Mouse (Mus musculus) monocyte, adult 2 months (primary cell): ENCODE data around the gene Itpr3.

Experiments used
- DNase-seq, 2 experiments: peaks; one replicate each; pipeline ENCODE4 v3.0.0; 2022; ENCODE audit warnings: low spot score in 2 of 2, low read depth in 1 of 2

Gene Itpr3

DNA sequence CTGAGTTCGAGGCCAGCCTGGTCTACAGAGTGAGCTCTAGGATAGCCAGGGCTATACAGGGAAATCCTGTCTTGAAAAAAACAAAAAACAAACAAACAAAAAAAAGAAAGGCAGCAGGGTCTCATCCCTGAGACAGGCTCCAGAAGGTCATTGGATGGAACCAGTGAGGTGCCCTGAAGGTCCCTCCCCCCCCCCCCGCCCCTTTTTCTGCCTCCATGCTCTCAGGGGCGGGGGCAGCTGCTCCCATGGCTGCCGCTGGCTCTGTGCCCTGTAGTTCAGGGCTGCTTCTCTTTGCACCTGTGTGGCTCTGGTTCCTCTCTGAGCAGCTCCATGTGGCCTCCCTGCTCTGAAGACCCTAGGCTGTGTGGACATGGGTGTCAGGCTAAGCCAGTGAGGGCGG lies 12.0 kb downstream of the Itpr3 start:
- no peak for DNase-seq

DNA sequence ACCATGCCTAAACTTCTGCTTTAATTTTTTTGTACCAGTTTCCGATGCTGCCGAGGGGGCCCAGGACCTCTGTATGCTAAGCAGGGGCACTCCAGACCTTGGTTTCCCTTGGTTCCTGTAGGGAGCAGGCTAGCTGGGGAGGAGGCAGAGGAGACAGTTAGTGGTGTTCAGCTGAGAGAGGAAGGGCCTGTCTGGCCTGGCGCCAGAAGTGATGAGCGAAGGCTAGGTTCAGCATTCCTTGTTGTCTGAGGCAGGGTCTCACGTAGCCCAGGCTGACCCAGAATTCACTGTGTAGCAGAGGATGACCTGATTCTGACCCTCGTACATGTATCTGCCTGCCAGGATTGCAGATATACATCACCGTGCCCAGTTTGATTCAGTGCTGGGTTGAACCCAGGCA lies 13.8 kb downstream of the Itpr3 start:
- no peak for DNase-seq

DNA sequence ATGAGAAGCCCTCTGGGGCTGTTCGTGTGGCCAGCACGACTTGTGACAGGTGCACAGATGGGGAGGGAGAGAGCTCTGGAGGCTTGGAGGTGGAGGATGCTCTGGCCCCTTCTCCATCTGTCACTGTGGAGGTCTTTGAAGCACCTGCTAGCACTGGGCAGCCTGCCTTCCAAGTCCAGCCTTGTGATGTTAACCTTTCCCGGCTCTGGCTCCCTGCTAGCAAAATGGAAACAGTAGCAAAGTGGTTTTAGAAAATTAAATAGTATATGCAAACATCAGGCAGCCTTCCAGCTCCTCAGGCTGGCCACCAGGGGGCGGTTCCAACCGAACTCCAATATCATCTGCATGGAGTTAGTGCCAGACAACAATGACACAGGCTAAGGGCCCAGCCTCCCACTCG lies 14.5 kb downstream of the Itpr3 start:
- no peak for DNase-seq

DNA sequence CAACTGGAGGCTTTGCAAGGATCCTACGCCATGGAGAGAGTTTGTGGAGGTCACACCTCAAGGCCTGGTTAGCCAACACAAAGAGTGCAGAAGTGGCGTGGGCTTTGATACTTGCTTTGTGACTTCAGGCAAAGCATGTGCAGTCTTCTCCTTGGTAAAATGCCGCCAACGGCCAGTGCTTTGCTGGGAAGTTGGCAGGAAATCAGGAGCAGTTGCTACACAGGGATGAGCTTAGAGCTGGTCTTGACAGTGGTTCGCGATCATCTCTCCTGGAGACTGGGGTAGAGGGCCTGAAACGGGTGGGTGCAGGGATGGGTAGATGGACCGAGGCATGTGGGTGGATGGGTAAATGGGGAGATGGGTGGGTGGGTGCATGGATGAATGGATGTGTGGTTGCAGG lies 15.3 kb downstream of the Itpr3 start:
- no peak for DNase-seq

DNA sequence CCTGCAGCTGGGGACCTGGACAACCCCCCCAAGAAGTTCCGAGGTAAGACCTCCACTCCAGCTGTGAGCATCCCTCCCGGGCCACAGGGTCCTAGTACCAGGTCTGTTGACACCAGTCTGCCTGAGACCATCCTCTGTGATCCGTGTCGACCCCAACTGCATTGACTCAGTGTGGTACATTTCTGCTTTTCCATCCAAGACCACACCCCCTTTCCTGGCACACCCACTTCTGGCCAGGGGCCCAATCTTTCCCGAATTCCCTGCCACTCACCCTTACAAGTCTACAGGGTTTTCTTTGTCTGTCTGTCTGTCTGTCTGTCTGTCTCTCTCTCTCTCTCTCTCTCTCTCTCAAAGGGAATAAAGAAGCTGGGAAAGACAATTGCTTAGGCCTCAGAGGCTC lies 16.0 kb downstream of the Itpr3 start:
- DNase-seq = no peak

DNA sequence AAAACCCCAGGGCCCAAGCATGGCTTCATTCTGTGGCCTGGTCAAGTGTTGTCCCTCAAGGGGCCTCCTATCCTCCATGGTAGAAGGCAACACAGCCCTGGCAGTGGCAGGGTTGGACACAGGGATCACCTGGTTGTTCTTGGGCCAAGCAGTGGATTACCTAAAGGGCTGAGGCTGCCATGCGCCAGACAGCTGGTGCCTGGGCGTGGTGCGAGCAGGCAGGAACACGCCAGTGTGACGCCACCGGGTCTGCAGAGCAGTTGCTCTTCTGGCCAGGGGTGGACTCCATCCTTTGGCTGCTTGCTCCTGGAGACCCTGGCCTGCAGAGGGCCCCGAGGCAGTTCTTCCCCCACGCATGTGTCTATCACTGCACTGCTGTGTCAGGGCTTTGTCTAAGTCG lies 16.7 kb downstream of the Itpr3 start:
- DNase-seq = no peak

DNA sequence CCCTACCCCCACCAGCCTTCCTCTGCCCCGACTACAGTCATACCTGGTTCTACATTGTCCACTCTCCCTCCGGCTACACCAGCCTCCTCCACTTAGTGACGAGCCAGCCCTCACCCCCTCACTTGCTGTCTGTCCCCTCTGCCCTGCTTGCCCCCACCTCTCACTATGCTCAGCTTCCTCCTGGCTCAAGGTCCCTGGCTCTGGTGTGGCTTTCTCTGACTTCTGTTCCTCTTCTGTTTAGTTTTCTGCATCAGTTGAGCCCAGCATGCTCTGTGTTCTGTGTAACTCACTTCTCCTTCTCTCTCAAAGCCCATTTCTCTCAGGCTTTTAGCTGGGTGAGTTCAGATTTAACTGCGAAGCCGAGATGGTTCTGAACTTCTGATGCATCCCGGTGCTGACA lies 17.1 kb downstream of the Itpr3 start:
- peak in 1 of 2 experiments; percentile 19 for DNase-seq

DNA sequence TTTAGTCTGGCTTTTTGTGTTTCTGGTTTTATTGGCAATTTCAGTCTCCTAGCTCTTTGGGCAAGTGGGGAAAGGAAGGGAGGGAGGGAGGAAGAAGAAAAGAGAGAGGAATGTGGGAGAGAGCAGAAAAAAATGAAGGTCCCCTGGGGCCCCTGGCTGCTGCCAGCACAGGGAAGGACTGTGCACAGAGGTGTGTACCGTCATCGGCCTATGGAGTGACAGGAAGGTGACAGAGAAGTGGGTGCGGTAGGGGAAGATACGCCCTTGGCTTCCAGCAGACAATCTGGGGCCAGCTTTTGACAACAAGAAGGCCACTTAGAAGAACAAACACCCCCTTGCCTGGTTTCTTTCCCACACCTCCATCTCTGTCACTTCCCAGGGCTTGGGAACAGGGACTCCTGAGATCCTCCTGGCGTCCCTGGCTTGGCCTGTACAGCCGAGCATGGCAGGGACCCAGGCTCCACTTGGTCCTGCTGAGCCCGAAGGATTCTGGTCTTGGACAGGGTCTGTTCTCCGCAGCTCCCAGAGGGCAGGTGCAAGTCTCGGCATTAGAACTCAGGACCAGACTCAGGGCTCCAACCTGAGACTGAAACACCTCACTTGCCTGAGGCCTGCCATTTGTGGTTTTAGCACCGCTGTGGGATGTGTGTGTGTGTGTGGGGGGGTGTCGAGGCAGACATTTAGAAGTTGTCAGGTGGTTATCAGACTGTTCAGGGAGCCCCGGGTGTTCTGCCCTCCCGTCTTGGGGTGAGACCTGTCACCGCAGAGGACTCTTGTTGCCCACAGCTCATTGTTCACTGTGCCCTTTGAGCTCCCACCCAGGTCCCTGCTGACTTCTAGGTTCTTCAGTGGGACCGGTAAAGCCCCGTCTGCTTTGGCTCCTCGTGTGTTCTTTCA lies 18.0 kb downstream of the Itpr3 start:
- no peak for DNase-seq

DNA sequence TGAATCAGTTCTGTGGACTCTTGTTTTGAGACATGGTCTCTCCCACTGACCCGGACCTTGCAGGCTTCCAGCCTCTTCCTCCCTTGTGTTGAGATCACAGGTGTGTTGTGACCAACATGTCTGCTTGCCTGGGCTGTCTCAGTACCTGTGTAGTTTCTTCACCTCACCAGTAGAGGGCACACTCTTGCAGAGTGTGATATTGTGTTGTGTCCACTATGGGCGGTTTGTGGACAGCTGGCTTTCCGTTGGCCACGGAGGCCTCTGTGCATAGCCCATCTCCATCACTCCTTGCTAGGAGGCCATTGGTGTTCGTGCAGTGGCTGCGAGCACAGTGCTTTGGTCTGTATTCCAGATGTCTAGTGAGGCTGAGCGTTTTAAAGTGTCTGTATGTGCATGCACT lies 20.0 kb downstream of the Itpr3 start:
- DNase-seq = no peak

DNA sequence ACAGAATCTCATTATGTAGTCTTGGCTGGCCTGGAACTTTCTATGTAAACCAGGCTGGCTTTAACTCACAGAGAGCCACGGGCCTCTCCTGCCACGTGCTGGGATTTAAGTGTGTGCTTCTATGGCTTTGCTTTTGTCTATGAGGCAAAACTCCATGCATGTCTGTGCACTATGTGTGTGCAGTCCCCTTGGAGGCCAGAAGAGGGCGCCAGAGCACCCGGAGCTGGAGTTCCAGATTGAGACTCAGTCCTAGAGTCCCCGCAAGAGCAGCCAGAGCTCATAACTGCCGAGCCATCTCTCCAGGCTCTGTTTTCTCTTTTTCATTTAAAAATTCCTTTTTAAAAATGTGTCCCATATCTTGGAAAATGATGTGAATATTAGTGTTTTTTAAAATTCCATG lies 20.8 kb downstream of the Itpr3 start:
- no peak for DNase-seq

DNA sequence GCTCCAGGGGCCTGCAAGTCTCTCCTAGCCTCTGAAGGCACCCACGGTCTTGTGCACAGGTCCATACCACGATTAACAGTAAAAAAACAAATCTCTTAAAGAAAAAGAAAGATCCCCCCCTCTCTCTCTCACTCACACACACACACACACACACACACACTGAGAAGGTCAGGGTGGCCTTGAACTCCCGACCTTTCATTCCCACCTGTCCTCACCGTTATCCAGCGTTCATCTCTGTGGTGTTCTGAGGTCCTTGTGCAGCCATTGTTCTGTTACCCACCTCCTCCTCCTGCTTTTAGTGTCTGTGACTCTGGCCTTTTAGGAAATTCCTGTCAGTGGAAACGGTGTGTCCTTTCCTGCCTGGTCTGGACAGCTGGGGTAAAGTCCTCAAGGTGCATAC lies 21.4 kb downstream of the Itpr3 start:
- no peak for DNase-seq

DNA sequence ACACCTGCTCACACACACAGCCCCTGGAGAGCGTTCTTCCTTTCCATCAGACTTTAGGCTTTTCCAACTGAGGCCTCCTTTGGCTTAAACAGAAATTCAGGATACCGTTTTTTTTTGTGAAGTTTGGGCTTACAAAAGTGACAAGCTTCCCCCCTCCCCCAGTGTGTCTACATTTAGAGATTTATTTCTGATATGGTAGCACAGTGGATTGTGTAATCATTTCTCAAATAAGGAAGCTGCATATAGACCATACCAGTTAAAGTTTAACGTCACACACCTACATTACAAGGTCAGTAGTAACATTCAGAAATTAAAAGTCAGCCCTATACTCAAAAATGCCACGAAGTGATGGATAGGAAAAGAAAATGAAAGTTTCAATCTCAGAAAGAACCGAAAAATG lies 24.8 kb downstream of the Itpr3 start:
- no peak for DNase-seq

DNA sequence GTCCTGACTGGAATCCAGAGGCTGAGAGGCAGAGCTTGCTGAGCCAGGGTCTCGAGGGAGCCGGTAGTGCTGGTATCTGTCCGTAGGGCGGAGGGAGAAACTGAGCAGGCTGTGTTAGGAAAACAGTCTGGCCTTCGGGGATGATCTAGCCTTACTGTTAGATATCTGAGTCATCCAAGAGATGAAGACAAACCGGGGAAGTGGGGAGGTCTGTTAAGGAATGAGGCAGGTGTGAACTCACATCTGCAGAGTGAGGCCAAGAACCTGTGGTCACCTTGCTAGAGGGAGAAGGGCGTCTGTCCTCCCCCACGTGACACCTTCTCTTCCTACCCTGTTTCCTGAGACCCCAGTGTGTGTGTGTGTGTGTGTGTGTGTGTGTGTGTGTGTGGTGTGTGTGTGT lies 25.7 kb downstream of the Itpr3 start:
- DNase-seq = no peak

DNA sequence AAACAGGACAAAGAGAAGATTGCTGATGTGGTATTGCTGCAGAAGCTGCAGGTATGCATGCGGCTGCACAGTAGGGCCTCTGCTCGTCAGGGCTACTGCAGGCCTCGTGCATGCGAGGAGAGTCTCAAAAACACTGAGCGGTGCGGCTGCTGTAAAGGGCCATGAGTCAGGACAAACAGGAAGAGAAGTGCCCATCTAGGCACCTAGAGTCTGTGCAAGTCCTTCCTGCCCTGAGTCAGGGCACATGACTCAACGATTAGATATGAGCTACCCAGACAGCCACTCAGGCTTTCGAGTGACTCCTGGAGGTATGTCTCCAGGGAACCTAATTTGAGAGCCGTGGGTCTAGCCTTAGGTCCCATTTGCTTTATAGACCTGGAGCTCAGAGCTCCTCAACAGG lies 26.5 kb downstream of the Itpr3 start:
- peak in 1 of 2 experiments; percentile 16 for DNase-seq

DNA sequence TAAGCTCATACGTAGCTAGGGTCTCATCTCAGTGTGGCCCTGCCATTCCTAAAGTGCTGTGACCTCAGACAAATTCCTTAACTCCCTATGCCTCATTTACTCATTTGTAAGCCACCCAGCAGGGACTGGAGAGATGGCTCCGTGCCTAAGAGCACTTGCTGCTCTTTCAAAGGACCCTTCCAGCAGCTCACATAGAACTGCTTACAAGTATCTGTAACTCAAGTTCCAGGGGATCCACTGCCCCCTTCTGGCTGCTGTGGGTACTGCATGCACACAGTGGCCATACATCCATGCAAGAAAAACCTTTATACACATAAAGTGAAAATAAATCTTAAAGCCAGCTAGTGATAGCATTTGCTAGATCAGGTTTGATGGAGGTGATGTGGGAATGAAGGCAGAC lies 28.6 kb downstream of the Itpr3 start:
- DNase-seq = peak; percentile 30 to 60

DNA sequence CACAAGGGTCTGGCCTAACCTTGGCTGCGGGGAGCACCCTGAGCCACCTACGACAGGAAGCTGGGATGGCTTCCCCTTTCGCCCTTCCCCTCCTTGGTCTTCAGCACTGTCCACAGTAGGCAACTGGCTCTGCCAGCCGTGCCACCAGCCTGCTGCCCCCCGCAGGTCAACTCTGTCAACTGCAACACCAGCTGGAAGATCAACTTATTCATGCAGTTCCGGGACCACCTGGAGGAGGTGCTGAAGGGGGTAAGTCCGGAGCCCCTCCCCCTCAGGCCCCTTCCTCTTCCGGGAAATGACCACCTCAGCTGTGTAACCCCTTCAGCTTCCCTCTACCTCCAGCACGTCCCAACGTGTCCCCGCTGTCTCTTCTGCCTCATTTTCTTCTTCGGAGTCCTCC lies 30.3 kb downstream of the Itpr3 start:
- DNase-seq = no peak

DNA sequence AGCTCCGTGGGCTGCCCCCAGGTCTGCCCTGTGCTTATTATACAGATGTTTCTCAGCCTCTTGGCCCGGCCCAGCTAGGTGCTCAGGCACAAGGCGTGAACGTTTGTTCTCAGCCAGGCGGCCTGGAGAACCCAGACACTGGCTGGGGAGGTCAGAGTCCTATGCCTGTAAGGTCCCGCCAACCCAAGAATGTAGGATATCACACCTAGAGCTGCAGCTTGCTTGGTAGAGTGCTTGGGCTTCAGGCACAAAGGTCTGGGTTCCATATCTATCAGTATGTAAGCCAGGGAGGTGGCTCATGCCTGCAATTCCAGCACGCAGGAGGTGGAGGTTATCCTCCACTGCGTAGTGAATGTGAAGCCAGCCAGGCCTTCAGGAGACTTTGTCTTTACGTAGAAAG lies 33.0 kb downstream of the Itpr3 start:
- no peak for DNase-seq

DNA sequence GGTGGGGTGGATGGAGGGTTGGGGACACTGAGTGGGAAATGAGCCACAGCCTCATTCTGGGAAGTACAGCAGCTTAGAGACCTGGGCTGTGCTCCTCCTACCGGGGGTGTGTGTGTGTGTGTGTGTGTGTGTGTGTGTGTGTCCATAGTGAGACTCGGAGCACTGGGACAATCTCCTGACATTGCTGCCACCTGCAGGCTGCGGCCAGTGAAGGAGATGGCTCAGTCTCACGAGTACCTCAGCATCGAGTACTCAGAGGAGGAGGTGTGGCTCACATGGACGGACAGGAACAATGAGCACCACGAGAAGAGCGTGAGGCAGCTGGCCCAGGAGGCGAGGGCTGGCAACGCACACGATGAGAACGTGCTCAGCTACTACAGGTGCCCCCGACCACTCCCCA lies 38.6 kb downstream of the Itpr3 start:
- no peak for DNase-seq

DNA sequence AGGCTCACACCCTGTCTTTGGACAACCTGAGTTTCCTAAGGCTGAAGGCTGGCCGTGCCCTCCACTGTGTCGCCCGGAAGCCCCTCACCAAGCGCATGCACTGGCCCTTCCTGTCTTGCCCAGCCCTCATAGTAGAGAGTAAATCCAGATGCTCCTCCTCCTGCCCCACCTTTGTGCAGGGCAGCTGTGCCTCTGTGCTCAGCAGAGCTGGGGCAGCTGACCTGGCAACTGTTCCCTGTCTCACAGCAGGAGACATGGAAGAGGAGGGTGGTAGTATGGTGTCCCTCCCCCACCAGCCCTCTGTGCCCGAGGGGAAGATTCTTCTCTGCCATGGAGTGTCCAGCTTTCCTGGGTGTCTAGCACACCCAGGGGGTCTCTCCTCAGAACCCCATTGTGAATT lies 44.6 kb downstream of the Itpr3 start:
- no peak for DNase-seq

DNA sequence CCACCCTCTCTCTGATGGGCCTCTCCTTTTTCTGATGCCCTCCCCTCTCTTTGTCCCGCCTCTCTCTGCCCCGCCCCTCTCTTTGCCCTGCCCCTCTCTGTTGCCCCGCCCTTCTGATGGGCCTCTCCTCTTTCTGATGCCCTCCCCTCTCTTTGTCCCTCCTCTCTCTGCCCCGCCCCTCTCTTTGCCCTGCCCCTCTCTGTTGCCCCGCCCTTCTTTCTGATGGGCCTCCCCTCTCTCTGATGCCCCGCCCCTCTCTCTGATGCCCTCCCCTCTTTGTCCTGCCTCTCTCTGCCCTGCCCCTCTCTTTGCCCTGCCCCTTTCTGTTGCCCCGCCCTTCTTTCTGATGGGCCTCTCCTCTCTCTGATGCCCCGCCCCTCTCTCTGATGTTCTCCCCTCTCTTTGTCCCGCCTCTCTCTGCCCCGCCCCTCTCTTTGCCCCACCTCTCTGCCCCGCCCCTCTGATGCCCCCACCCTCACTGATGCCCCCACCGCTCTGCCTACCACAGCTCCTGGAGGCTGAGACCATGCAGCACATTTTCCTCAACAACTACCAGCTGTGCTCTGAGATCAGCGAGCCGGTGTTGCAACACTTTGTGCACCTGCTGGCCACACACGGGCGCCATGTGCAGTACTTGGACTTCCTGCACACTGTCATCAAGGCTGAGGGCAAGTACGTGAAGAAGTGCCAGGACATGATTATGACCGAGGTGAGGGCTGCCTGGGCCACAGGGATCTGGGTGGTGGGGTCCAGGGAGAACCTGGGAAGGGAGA lies 48.8 kb downstream of the Itpr3 start:
- DNase-seq = no peak

DNA sequence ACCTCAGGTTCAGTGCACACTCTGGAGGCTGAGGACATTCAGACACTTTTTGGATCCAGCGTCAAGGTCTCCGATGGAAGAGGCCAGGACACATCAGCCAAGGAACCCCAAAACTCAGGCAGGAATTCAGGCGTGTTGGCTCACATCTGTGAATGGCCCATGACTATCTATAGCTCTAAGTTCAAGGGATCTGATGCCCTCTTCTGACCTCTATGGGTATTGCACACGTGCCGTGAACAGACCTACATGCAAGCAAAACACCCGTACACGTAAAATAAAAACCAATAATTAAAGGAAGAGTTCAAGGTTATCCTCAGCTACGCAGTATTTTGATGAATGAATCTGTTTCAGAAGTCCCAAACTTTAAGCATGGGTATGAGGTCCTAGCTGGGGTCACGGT lies 49.6 kb downstream of the Itpr3 start:
- DNase-seq = no peak

DNA sequence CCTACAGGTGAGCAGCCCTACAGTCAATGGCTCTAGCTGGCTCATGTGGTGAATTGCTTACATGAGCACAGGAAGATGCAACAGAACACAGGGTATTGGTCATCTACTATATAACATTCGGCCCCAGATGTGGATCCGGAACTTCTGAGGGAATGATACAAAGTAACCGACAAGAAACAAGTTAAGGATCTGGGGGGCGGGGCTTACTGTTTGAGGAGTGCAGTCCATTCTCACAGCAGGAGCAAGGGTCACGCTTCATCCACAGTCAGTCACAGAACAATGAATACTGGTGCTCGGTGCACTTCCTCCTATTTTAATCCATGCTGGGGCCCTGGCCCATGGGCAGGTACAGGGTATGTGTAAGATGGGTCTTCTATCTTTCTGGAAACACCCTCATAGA lies 50.8 kb downstream of the Itpr3 start:
- no peak for DNase-seq

DNA sequence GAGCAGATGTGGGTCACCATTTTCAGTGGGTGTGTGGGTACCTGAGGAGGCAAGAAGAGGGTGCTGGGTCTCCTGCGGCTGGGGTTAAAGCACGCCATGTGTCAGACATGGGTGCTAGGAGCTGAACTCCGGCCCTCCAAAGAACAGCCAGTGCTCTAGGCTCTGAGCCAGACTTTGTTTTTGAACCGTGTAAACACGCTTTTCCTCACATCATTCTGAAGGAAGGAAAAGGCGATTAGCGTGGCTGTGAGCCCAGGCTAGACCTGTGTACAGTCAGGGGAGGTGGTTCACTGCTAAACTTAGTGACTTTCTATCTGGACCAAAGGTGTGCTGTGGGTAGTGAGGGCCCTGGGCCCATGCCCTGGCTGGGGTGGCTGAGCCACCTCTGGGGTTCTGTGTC lies 53.0 kb downstream of the Itpr3 start:
- DNase-seq = no peak
